Mouse (Mus musculus): ENCODE measurements around the gene Fcrl6. TPM values are rescaled to one million over a fixed set of nuclear protein-coding genes. Genes with fewer than 3 reads are reported as not detected.

Fcrl6 gene
- total RNA-seq, 1 experiment from 2014 or later: not detected

DNA sequence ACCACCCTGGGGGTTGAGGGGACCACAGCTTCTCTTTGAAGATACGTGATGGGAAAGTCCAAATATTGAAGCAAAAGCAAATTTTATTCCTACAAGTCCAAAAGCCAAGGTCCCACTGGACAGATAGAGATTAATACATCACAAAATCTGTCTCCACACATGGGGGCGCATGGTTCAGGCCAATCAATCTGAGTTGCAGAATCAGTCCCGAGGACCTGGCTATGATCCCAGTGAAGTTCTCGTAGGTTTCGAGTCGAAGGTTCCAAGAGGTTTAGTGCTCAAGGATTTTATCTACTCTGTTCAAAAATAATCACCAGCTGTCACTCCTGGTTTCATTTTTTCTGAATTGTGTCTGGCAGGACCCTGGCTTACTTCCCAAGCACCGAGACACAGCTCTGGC, 51.3 kb downstream of the Fcrl6 start:
- no peak for ATAC-seq (replicated peaks; ENCODE audit: low read depth, poor library complexity, severe bottlenecking)

DNA sequence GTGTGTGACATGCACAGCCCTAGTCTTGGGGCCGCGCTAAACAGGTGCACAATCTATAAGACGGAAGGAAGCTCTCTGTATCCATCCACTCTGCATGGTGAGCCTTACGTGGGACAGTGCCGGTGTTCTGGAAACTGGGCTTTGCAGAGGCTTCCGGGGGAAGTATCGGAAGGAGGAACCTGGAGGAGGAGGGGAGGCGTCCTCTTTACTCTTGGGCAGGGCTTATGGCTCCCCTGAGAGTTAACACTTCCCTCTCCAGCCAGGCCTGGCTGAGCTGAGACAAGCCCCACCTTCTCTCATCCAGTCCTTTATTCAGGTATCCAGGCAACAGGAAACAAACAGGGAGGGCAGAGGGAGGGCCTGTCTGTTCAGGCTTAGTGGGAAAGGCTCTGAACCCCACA, 51.8 kb downstream of the Fcrl6 start:
- peak; percentile 83 for ATAC-seq (replicated peaks; ENCODE audit: low read depth, poor library complexity, severe bottlenecking)

DNA sequence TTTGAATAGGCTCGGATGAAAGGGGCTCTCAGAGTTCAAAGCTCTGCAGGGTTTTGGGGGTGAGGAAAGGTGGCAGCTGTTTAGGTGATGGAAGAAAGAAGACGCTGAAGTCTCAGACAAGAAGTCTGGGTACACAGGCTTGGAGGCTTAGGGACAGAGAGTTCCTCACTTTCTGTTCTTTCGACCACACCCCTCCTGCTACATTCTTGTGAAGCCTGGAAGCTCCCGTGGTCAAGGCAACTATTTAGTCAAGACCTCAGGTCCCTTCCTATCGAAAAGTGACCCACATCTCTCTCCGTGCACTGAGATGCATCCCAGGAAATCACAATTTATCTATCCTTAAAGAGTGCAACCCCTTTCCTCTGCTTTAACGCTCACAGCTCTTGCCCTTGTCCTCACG, 52.6 kb downstream of the Fcrl6 start:
- no peak for ATAC-seq (replicated peaks; ENCODE audit: low read depth, poor library complexity, severe bottlenecking)

DNA sequence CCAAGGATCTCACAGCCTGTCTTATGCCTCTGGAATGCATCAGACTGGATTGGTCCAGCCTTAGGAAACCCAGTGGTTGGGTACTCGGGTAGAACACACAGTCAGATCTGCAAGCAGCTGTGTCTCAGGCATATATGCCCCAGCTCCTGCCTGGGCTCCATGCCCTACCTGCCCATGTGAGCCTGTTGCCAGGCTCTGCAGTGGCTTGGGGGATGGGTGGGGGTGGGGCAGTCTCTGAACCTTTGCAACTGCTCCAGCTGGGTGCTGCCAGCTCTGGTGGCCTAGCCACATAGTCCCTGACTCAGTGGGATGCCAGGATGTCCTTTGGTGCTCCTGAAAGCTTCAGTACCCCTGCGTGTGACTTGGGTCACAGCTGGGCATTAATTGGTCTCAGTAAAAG, 53.0 kb downstream of the Fcrl6 start:
- no peak for ATAC-seq (replicated peaks; ENCODE audit: low read depth, poor library complexity, severe bottlenecking)

DNA sequence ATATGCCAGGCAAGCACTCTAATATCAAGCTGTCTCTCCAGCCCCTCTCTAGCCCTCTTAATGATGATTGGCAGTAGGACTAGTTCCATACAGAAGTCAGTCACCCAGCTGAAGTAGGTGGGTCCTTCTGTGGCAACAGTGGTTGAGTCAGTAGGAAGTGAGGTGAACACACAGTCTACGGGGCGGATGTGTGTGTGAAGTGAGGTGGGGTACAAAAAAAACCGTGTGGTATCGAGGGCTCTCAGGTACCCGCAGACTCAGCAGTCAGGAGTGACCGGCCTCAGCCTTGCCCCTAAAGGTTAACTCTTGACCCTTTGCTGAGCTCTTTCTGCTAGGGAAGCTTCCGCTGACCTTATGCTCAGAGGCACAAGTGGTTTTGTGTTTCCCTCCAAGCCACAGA, 53.9 kb downstream of the Fcrl6 start:
- peak; percentile 75 for ATAC-seq (replicated peaks; ENCODE audit: low read depth, poor library complexity, severe bottlenecking)

Other genes with a start within 250 kb of the Fcrl6 start
- 17.5 and 20.4 TPM in 2 replicates for gene Pigm, start 226.0 kb downstream of the Fcrl6 start, total RNA-seq (2017)
- not detected in 2 replicates for gene Slamf9, start 127.2 kb downstream of the Fcrl6 start, total RNA-seq (2017)
- 0.14 and 2.2 TPM in 2 replicates for gene Igsf9, start 120.8 kb downstream of the Fcrl6 start, total RNA-seq (2017)
- gene Tagln2, start 102.5 kb downstream of the Fcrl6 start, total RNA-seq (2017): 212 and 241 TPM in 2 replicates
- gene Cfap45, start 81.8 kb downstream of the Fcrl6 start, total RNA-seq (2017): 0.32 and 2.0 TPM in 2 replicates
- gene Vsig8, start 46.6 kb downstream of the Fcrl6 start, total RNA-seq (2017): not detected in 2 replicates
- 0.44 TPM in 1 of 2 replicates, not detected in the other for gene Slamf8, start 12.0 kb downstream of the Fcrl6 start, total RNA-seq (2017)
- 0.82 and 2.6 TPM in 2 replicates for gene Dusp23, start 30.4 kb upstream of the Fcrl6 start, total RNA-seq (2017)
- not detected in 2 replicates for gene Crp, start 95.5 kb upstream of the Fcrl6 start, total RNA-seq (2017)